Comparison of ENCODE assay signal across 17 mouse cellular contexts in the genomic region with DNA sequence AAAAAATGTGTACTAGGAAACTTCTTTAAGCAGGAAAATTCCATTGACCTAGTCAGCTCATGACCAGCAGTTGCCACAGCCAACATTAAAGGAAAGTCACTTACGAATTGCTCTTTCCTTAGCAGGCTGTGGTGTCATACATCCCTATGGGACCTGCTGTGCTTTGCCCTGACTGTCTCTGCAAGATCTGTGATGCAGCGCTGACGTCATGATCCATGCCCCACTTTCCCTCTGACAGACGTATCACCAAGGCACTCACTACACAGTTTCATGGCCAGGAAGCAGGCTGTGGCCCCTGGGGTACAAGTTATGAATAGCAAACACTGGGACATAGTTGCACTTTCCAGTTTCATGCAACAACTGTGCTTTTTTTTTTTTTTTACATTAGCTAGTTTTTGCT.
DNase-seq lines count a peak whose midpoint lies in the region; ATAC-seq and TF ChIP-seq lines count a peak whose summit lies in the region.
"Had no signal": no experiment of that assay in that cellular context is flagged by ENCODE, and none has a peak within 500 bp of the region (broad histone marks: within the 10 kb centered on the region; RNA-seq: fewer than 3 reads in every experiment).

No protein-coding gene starts in this region.

- no peak for TF ChIP-seq POLR2A in MEL (IDR thresholded peaks at IDR 0.05; ENCODE audit: control insufficient read depth in 1 of 2, insufficient read depth in 1 of 2, low read depth in 1 of 2, low read length in 2 of 2, poor library complexity in 1 of 2)

- intact Hi-C loops in gastrocnemius, postnatal 14 days (cut with DNase I; ENCODE audit: low total_unique reads): no loop called here

- H3K9ac ChIP-seq in liver, embryonic 13.5 days: no peak overlapping the region
- H3K9ac ChIP-seq in MEL (ENCODE audit: control insufficient read depth, low read depth, low read length, poor library complexity, severe bottlenecking): no peak overlapping the region
- no peak overlapping the region for H3K9ac ChIP-seq in forebrain, postnatal 0 days
- H3K9ac ChIP-seq: liver, embryonic 14.5 days had no signal

- TF ChIP-seq RAD21 in MEL (IDR thresholded peaks at IDR 0.05; ENCODE audit: low read depth, low read length): no peak

- H3K79me2 ChIP-seq in MEL (ENCODE audit: control insufficient read depth, insufficient read depth, low read length, poor library complexity): no peaks in the 10 kb centered on the region

- H3K9me3 ChIP-seq in liver, embryonic 13.5 days (replicated peaks): no peaks in the 10 kb centered on the region
- no peaks in the 10 kb centered on the region for H3K9me3 ChIP-seq in MEL (replicated peaks; ENCODE audit: insufficient read depth, low read length)
- H3K9me3 ChIP-seq in forebrain, postnatal 0 days (ENCODE audit: low read length): no peaks in the 10 kb centered on the region
- H3K9me3 ChIP-seq: forebrain, embryonic 10.5 days; midbrain, embryonic 10.5 days had no signal

- no peaks in the 10 kb centered on the region for H3K36me3 ChIP-seq in liver, embryonic 13.5 days
- H3K36me3 ChIP-seq in MEL (ENCODE audit: control insufficient read depth in 1 of 2, insufficient read depth in 2 of 2, low read length in 2 of 2): peaks cover 0 to 22% of the 10 kb centered on the region in 2 experiments; a peak in 2 of 4 replicates
- no peaks in the 10 kb centered on the region for H3K36me3 ChIP-seq in forebrain, postnatal 0 days (ENCODE audit: insufficient read depth)
- H3K36me3 ChIP-seq: forebrain, embryonic 10.5 days; midbrain, embryonic 10.5 days had no signal

- ATAC-seq in liver, embryonic 13.5 days (ENCODE audit: low read depth): 0 out of 2 replicates have a peak, but pooled peaks have one; percentile 34
- ATAC-seq in forebrain, postnatal 0 days: no peak

- peak; percentile 51 for DNase-seq in adrenal gland, postnatal 10 days
- no peak for DNase-seq in adrenal gland, adult 18-20 months (ENCODE audit: low spot score in 2 of 2)
- DNase-seq in liver, embryonic 13.5 days: no peak
- DNase-seq in liver: no peak
- DNase-seq in MEL (ENCODE audit: low read depth, low spot score): peak; percentile 42
- peak; percentile 46 for DNase-seq in induced T-regulatory cell, adult 2 months (ENCODE audit: low read depth)
- no peak for DNase-seq in forebrain, postnatal 0 days
- no peak for DNase-seq in gastrocnemius, postnatal 14 days
- DNase-seq: cerebellum, adult 18-20 months; gastrocnemius, postnatal 25 days; kidney, adult 2 months; kidney, postnatal 10 days; right cerebral cortex, postnatal 4 days had no signal

- H3K4me1 ChIP-seq in liver, embryonic 13.5 days (replicated peaks): peaks cover 8% of the 10 kb centered on the region
- peaks cover 11 to 24% of the 10 kb centered on the region in 2 experiments for H3K4me1 ChIP-seq in MEL (ENCODE audit: control insufficient read depth in 1 of 2, insufficient read depth in 2 of 2, low read length in 2 of 2)
- no peaks in the 10 kb centered on the region for H3K4me1 ChIP-seq in forebrain, postnatal 0 days (ENCODE audit: insufficient read depth)
- H3K4me1 ChIP-seq: forebrain, embryonic 10.5 days; midbrain, embryonic 10.5 days had no signal

- H3K27ac ChIP-seq in liver, embryonic 13.5 days: no peak overlapping the region
- no peak overlapping the region for H3K27ac ChIP-seq in MEL (ENCODE audit: control insufficient read depth, low read depth, low read length)
- H3K27ac ChIP-seq in forebrain, postnatal 0 days (ENCODE audit: low read depth, low read length): no peak overlapping the region
- H3K27ac ChIP-seq: forebrain, embryonic 10.5 days; layer of hippocampus, adult 2 months; liver, embryonic 14.5 days; midbrain, embryonic 10.5 days had no signal

- no peaks in the 10 kb centered on the region for H3K27me3 ChIP-seq in liver, embryonic 13.5 days
- H3K27me3 ChIP-seq in MEL (ENCODE audit: control insufficient read depth in 1 of 2, insufficient read depth in 2 of 2, low read length in 2 of 2): no peaks in the 10 kb centered on the region
- no peaks in the 10 kb centered on the region for H3K27me3 ChIP-seq in forebrain, postnatal 0 days (ENCODE audit: insufficient read depth, low read length)

- H3K4me3 ChIP-seq in liver, embryonic 13.5 days (replicated peaks): no peak overlapping the region
- H3K4me3 ChIP-seq in MEL (ENCODE audit: control insufficient read depth in 1 of 2, insufficient read depth in 1 of 2, low read depth in 2 of 2, low read length in 2 of 2): no peak overlapping the region
- H3K4me3 ChIP-seq in forebrain, postnatal 0 days (ENCODE audit: low read depth, low read length): no peak overlapping the region
- H3K4me3 ChIP-seq: forebrain, embryonic 10.5 days; layer of hippocampus, adult 2 months; midbrain, embryonic 10.5 days had no signal

- H3K4me2 ChIP-seq in liver, embryonic 13.5 days: no peak overlapping the region
- H3K4me2 ChIP-seq in forebrain, postnatal 0 days (ENCODE audit: low read depth): no peak overlapping the region

- WGBS in liver, embryonic 13.5 days (ENCODE audit: insufficient replicate concordance): 64% methylated on average over 4 of the region's 4 CpGs
- WGBS in forebrain, postnatal 0 days: 74% methylated on average over 4 of the region's 4 CpGs

- no peak for TF ChIP-seq EP300 in MEL (IDR thresholded peaks at IDR 0.05; ENCODE audit: low read depth in 1 of 2, low read length in 2 of 2)

- no peak for TF ChIP-seq CTCF in MEL (IDR thresholded peaks at IDR 0.05 in 2 of 3, conservative IDR thresholded peaks at IDR 0.05 in 1 of 3; ENCODE audit: control insufficient read depth in 1 of 3, insufficient read depth in 1 of 3, low read depth in 2 of 3, low read length in 3 of 3, poor library complexity in 1 of 3, severe bottlenecking in 1 of 3)
- no peak for TF ChIP-seq CTCF in forebrain, postnatal 0 days (IDR thresholded peaks at IDR 0.05; ENCODE audit: low read depth)

TF ChIP-seq in MEL, 35 proteins besides CTCF, POLR2A, EP300 and RAD21:
- TF ChIP-seq HCFC1 (IDR thresholded peaks at IDR 0.05; ENCODE audit: low read depth, low read length): no peak
- no peak for TF ChIP-seq JUND (IDR thresholded peaks at IDR 0.05; ENCODE audit: low read depth, low read length)
- no peak for TF ChIP-seq POLR2AphosphoS5 (IDR thresholded peaks at IDR 0.05; ENCODE audit: borderline replicate concordance, low read depth, low read length)
- TF ChIP-seq MAX (IDR thresholded peaks at IDR 0.05; ENCODE audit: low read length): no peak
- TF ChIP-seq ELF1 (IDR thresholded peaks at IDR 0.05; ENCODE audit: low read depth, low read length): no peak
- TF ChIP-seq ZKSCAN1 (IDR thresholded peaks at IDR 0.05; ENCODE audit: low read depth, low read length): no peak
- TF ChIP-seq ZC3H11A (IDR thresholded peaks at IDR 0.05; ENCODE audit: low read depth, low read length): no peak
- TF ChIP-seq NRF1 (IDR thresholded peaks at IDR 0.05; ENCODE audit: insufficient read depth, low read depth, low read length, poor library complexity, severe bottlenecking): no peak
- TF ChIP-seq GABPA (IDR thresholded peaks at IDR 0.05; ENCODE audit: low read depth, low read length): no peak
- no peak for TF ChIP-seq MEF2A (IDR thresholded peaks at IDR 0.05; ENCODE audit: extremely low read depth, insufficient replicate concordance, low read depth, low read length, poor library complexity, severe bottlenecking)
- no peak for TF ChIP-seq ZNF384 (IDR thresholded peaks at IDR 0.05; ENCODE audit: low read depth, low read length)
- no peak for TF ChIP-seq UBTF (IDR thresholded peaks at IDR 0.05; ENCODE audit: borderline replicate concordance, insufficient read depth, low read depth, low read length)
- no peak for TF ChIP-seq MYC (IDR thresholded peaks at IDR 0.05; ENCODE audit: low read depth, low read length)
- TF ChIP-seq POLR2AphosphoS2 (IDR thresholded peaks at IDR 0.05; ENCODE audit: low read length): no peak
- TF ChIP-seq TAL1 (IDR thresholded peaks at IDR 0.05; ENCODE audit: low read length): no peak
- TF ChIP-seq MXI1 (IDR thresholded peaks at IDR 0.05; ENCODE audit: low read depth, low read length): no peak
- TF ChIP-seq TCF12 (IDR thresholded peaks at IDR 0.05; ENCODE audit: low read depth, low read length): no peak
- no peak for TF ChIP-seq SIN3A (IDR thresholded peaks at IDR 0.05; ENCODE audit: low read length)
- no peak for TF ChIP-seq CHD1 (IDR thresholded peaks at IDR 0.05; ENCODE audit: low read depth, low read length)
- no peak for TF ChIP-seq TBP (IDR thresholded peaks at IDR 0.05; ENCODE audit: low read depth, low read length)

Comparison
In these comparisons a context has a peak if more than half of its experiments do, and no peak if none do; other contexts are left out.
1. DNase-seq: peak in adrenal gland, postnatal 10 days (single experiment), MEL (single experiment) and induced T-regulatory cell, adult 2 months (single experiment); none in adrenal gland, adult 18-20 months (0 of 2), liver, embryonic 13.5 days (single experiment), liver (single experiment), forebrain, postnatal 0 days (single experiment) and gastrocnemius, postnatal 14 days (single experiment).